Mouse (Mus musculus): ENCODE data around the gene Dhh. TPM values are rescaled to one million over a fixed set of nuclear protein-coding genes. Genes with fewer than 3 reads are reported as not detected.
A peak's percentile ranks its signal among the peaks of the same experiment; 100 is the strongest.

The Dhh gene
- total RNA-seq, 2 experiments from 2014 or later: 1.7 to 1.9 TPM

GRCm38 (mm10) chr15:98880978-98881655, 17.2 kb downstream of the Dhh start:
- peak; percentile 81 to 86 for DNase-seq
- intact Hi-C loops (cut with DNase I): no loop called here

- intact Hi-C loops (cut with DNase I): loop anchor here (1.0 to 2.0 kb wide), 2 partner anchors 51 to 117 kb away; no protein-coding TSS in a partner anchor
- DNase-seq: peak; percentile 65 to 70
Measured at GRCm38 (mm10) chr15:98877331-98877730, 21.0 kb downstream of the Dhh start.

- intact Hi-C loops (cut with DNase I): no loop called here
- peak; percentile 89 to 97 for DNase-seq
Measured at GRCm38 (mm10) chr15:98871916-98872888, 26.1 kb downstream of the Dhh start.

- intact Hi-C loops (cut with DNase I): no loop called here
- peak in 1 of 2 experiments; percentile 52 for DNase-seq
Measured at GRCm38 (mm10) chr15:98871070-98871915, 27.0 kb downstream of the Dhh start, which contains the start of gene Kmt2d. Kmt2d (minus strand) TSS chr15:98871204.

GRCm38 (mm10) chr15:98870179-98871069, 27.9 kb downstream of the Dhh start:
- DNase-seq: peak; percentile 42 to 47
- intact Hi-C loops (cut with DNase I): loop anchor here (1.0 kb wide), 1 partner anchor 38 kb away; no protein-coding TSS in a partner anchor

- DNase-seq: no peak
- intact Hi-C loops (cut with DNase I): loop anchor here (1.0 kb wide), 1 partner anchor 37 kb away; no protein-coding TSS in a partner anchor
Measured at GRCm38 (mm10) chr15:98869342-98870178, 28.8 kb downstream of the Dhh start.

GRCm38 (mm10) chr15:98868346-98869063, 29.8 kb downstream of the Dhh start:
- intact Hi-C loops (cut with DNase I): no loop called here
- no peak for DNase-seq

- intact Hi-C loops (cut with DNase I): no loop called here
- peak; percentile 50 to 58 for DNase-seq
Measured at GRCm38 (mm10) chr15:98867321-98867720, 31.0 kb downstream of the Dhh start.

- intact Hi-C loops (cut with DNase I): no loop called here
- no peak for DNase-seq
Measured at GRCm38 (mm10) chr15:98866501-98866900, 31.8 kb downstream of the Dhh start.

- DNase-seq: no peak
- intact Hi-C loops (cut with DNase I): no loop called here
Measured at GRCm38 (mm10) chr15:98865771-98866170, 32.6 kb downstream of the Dhh start.

GRCm38 (mm10) chr15:98864951-98865350, 33.4 kb downstream of the Dhh start:
- no peak for DNase-seq
- intact Hi-C loops (cut with DNase I): no loop called here

- no peak for DNase-seq
Measured at GRCm38 (mm10) chr15:98863451-98863958, 34.8 kb downstream of the Dhh start.

GRCm38 (mm10) chr15:98861701-98862410, 36.5 kb downstream of the Dhh start:
- no peak for DNase-seq
- intact Hi-C loops (cut with DNase I): no loop called here

More at GRCm38 (mm10) chr15:98863451-98863958, 34.8 kb downstream of the Dhh start:
- intact Hi-C loops (cut with DNase I): no loop called here

GRCm38 (mm10) chr15:98860921-98861320, 37.4 kb downstream of the Dhh start:
- intact Hi-C loops (cut with DNase I): no loop called here
- no peak for DNase-seq

GRCm38 (mm10) chr15:98859319-98860043, 38.9 kb downstream of the Dhh start:
- no peak for DNase-seq
- intact Hi-C loops (cut with DNase I): no loop called here

GRCm38 (mm10) chr15:98854214-98854613, 44.1 kb downstream of the Dhh start:
- intact Hi-C loops (cut with DNase I): no loop called here
- no peak for DNase-seq

Measured in heart, postnatal 36 days (tissue).